Mouse (Mus musculus) heart, adult 9 months (tissue): ENCODE data around the gene Arxes2.
"Not testable (repeated sequence)": the region's sequence is repeated elsewhere in the genome, so short reads cannot be mapped to it uniquely, and the experiment has no call there.

Experiments
- DNase-seq, 2 experiments: peaks; one replicate each; pipeline ENCODE4 v3.0.0; 2022; ENCODE audit warnings: low spot score in 2 of 2

The Arxes2 gene

DNA sequence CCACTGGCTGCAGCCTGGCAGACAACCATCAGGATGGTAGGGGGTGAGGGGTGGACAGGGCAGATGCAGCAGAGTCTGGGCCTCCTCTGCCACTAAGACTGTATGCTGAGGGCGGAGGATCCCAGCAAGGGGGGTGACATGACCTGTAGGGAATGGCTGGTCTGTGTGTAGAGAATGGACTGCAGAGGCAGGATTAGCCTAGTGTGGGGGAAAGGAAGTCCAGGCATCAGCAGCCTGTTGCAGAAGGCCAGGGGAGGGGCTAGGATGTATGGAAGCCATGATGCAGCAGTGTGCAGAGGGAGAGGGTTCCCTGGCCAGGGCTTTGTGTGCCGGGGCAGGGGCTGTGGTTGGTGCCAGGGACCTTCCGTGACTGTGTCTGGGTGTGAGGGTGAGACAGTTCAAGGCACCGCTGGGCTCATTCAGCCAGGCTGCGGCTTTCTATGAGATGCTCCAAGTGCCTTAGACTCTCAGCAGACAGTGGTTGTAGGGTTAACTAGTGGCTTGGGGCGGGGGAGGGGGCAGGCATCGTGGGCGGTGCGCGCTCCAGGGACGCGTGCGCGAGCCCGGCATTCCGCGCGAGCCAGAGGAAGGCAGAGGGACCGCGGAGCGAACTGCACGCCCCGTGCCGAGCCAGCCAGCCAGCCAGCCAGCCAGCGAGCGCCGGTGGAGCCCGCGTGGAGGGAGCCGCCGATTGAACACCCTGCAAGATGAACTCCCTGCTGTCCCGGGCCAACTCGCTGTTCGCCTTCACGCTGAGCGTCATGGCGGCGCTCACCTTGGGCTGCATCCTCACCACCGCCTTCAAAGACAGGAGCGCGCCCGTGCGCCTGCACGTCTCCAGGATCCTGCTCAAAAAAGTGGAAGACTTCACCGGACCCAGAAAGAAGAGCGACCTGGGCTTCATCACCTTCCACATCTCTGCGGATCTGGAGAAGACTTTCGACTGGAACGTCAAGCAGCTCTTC is 39.5 kb downstream of the Arxes2 start, which contains the start of gene Arxes1:
Gene Arxes1, plus strand, starts transcription at position 569 of the 965 bp plus-strand sequence.
- DNase-seq: not testable (repeated sequence)

DNA sequence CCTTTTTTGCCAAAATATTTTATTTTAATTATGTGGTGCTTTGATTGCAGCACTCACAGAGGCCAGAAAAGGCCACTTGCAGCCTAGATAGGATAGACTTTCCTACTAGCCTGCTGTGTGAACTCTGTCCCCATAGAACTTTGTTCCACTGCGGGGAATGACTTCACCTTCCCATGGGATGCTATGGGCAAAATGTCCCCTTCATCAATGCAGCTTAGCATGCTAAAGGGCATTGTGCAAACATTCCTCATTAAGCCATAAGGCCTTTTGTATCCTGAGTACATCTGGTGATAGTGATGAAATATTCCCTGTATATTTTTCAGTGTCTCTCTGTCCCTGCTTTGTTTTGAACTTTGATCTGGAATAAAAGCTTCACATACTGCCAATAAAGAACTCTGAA is 50.1 kb downstream of the Arxes2 start:
- DNase-seq: no peak
